Mouse (Mus musculus) heart, postnatal 0 days (tissue): ENCODE data around the gene Slc7a7.

ENCODE experiments used
- CTCF ChIP-seq: IDR thresholded peaks from 2 replicates; pipeline ENCODE4 v1.5.1; 2016; ENCODE audit warnings: antibody characterized with exemption, control low read depth, low read depth
- EP300 ChIP-seq: IDR thresholded peaks from 2 replicates; pipeline ENCODE4 v1.6.1; 2016; ENCODE audit warnings: antibody characterized with exemption, low read depth

DNA sequence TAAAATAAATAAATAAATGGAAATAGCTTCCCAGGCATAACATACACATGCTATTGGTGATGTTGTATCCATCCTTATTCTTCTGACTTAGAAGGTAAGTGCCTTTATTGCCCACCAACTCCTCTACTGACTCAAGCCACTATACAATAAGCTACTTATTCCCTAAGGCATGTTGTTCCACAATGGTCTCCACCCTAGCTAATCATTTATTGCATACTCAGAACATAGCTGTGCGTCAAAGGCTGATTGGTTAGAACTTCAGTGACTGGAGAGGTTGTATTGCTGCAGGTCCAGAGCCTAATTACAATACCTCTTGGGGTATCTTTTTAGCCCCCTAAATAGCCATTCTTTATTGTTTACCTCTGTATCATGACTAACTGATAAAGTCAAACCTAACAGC is 86.4 kb downstream of the Slc7a7 start:
- TF ChIP-seq EP300, result no peak
- TF ChIP-seq CTCF, result no peak
